Mouse (Mus musculus) heart, adult 2 months (tissue): ENCODE data around the gene Iqcf4. TPM values are rescaled to one million over a fixed set of nuclear protein-coding genes. Genes with fewer than 3 reads are reported as not detected.

ENCODE experiments used
- DNase-seq, 2 experiments: peaks; one replicate each; pipeline ENCODE4 v3.0.0; 2021
- H3K27ac ChIP-seq: fragments of 200-600 bp; 2 replicates; pipeline ENCODE4 v1.8.1; 2022
- H3K27me3 ChIP-seq: fragments of 200-500 bp; 2 replicates; pipeline ENCODE4 v1.6.1; 2012; ENCODE audit warnings: mild to moderate bottlenecking, low read length, inconsistent platforms, mixed read lengths; ENCODE audit not compliant: control insufficient read depth, insufficient read depth
- H3K36me3 ChIP-seq: fragments of 200-500 bp; 2 replicates; pipeline ENCODE4 v1.6.1; 2012; ENCODE audit warnings: low read length, inconsistent platforms; ENCODE audit not compliant: control insufficient read depth, insufficient read depth
- H3K4me1 ChIP-seq: fragments of 200-500 bp; 2 replicates; pipeline ENCODE4 v1.6.1; 2011; ENCODE audit warnings: low read length; ENCODE audit not compliant: control insufficient read depth, insufficient read depth
- H3K4me3 ChIP-seq: fragments of 200-600 bp; 2 replicates; pipeline ENCODE4 v1.8.1; 2022
- H3K79me2 ChIP-seq: fragments of 200-500 bp; replicated peaks from 2 replicates; pipeline ENCODE4 v1.6.1; 2012; ENCODE audit warnings: mild to moderate bottlenecking, inconsistent platforms, low read length, moderate library complexity, mixed read lengths; ENCODE audit not compliant: control insufficient read depth, insufficient read depth
- H3K9ac ChIP-seq: fragments of 200-500 bp; 2 replicates; pipeline ENCODE4 v1.6.1; 2012; ENCODE audit warnings: low read depth, mild to moderate bottlenecking, control low read depth, inconsistent platforms, low read length, mixed read lengths
- CTCF ChIP-seq: fragments of 200-600 bp; IDR thresholded peaks from 2 replicates; pipeline ENCODE4 v1.8.1; 2022; ENCODE audit warnings: antibody characterized with exemption, mild to moderate bottlenecking, moderate library complexity
- EP300 ChIP-seq: fragments of 200-500 bp; IDR thresholded peaks from 2 replicates; pipeline ENCODE4 v1.6.1; 2011; ENCODE audit warnings: low read depth, low read length, control low read depth; ENCODE audit not compliant: insufficient read depth
- POLR2A ChIP-seq: fragments of 200-500 bp; IDR thresholded peaks from 2 replicates; pipeline ENCODE4 v1.6.1; 2011; ENCODE audit warnings: mild to moderate bottlenecking, low read depth, low read length, control low read depth; ENCODE audit not compliant: insufficient read depth
- WGBS: fragments of 180-500 bp; shearing (Covaris S2); methylation state at CpG from one replicate; pipeline ENCODE4 v1.1.7; 2018; 5-methylcytosine and 5-hydroxymethylcytosine counted together
- intact Hi-C: fragments of 180-260 bp; cut with DNase I; formaldehyde crosslinking; loops from one replicate; pipeline ENCODE4 v1.15.1; 2025
- long read RNA-seq: library from polyadenylated mRNA; stranded (forward); transcript quantifications from one replicate; pipeline ENCODE4 v2.0.0, GENCODE M21; 2021
- polyA plus RNA-seq: library from polyadenylated mRNA; depleted of rRNA; stranded (reverse); fragments of >200 nt; gene quantifications from 2 replicates; pipeline ENCODE4 v1.2.3, GENCODE M21; 2012; rRNA removed
- total RNA-seq, 2 experiments: library from RNA; stranded (reverse); gene quantifications; 2 replicates each; pipeline ENCODE4 v1.2.3; 2021

Gene Iqcf4
- total RNA-seq = not detected
- polyA plus RNA-seq = not detected in 2 replicates
- long read RNA-seq = 0 reads

GRCm38 (mm10) chr9:106570896-106571295 lies at the start of gene Iqcf4:
Iqcf4 (minus strand) TSS chr9:106570996.
- intact Hi-C loops = no loop called here
- H3K9ac ChIP-seq = no peak within 1 kb of the TSS
- H3K27ac ChIP-seq = no peak within 1 kb of the TSS
- H3K36me3 ChIP-seq = no peaks in the 10 kb centered on the region
- no peak for DNase-seq
- H3K4me1 ChIP-seq = no peaks in the 10 kb centered on the region
- no peaks in the 10 kb centered on the region for H3K79me2 ChIP-seq
- TF ChIP-seq EP300 (no peak), CTCF (no peak), POLR2A (no peak)
- no peak within 1 kb of the TSS for H3K4me3 ChIP-seq
- WGBS = 81% methylated on average over 7 of the region's 7 CpGs
- no peaks in the 10 kb centered on the region for H3K27me3 ChIP-seq

GRCm38 (mm10) chr9:106617496-106617895 lies 46.7 kb upstream of the Iqcf4 start:
- Histone ChIP-seq H3K4me1 (no peaks in the 10 kb centered on the region), H3K9ac (no peak overlapping the region), H3K79me2 (no peaks in the 10 kb centered on the region), H3K27me3 (no peaks in the 10 kb centered on the region), H3K36me3 (no peaks in the 10 kb centered on the region), H3K4me3 (no peak overlapping the region), H3K27ac (no peak overlapping the region)
- DNase-seq = no peak
- no peak for TF ChIP-seq CTCF
- TF ChIP-seq EP300 = no peak
- no peak for TF ChIP-seq POLR2A
- WGBS = 77% methylated on average over 3 of the region's 3 CpGs
- intact Hi-C loops = no loop called here

DNA sequence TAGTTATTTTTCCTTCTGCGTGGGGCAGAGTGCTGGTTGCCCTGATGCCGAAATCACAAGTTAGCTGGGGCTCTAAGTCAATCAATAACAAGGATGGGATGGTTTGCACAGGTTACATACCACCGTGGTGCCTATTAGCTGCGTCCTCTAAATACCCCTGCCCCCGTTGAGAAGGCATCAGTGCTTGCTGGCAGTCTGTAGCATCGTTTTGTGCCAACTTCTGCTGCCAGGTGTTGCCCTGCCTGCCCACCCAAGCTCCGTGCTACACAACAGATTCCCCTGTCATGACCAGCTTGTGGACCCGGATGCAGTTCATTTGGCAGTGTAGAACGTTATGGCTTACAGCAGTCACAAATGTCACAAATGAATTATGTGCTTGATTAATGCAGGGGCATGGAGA lies 45.5 kb upstream of the Iqcf4 start:
- Histone ChIP-seq H3K27me3 (no peaks in the 10 kb centered on the region), H3K36me3 (no peaks in the 10 kb centered on the region), H3K4me3 (no peak overlapping the region), H3K79me2 (no peaks in the 10 kb centered on the region), H3K4me1 (no peaks in the 10 kb centered on the region), H3K27ac (no peak overlapping the region), H3K9ac (no peak overlapping the region)
- intact Hi-C loops = no loop called here
- no peak for TF ChIP-seq EP300
- no peak for TF ChIP-seq POLR2A
- 77% methylated on average over 9 of the region's 9 CpGs for WGBS
- no peak for DNase-seq

DNA sequence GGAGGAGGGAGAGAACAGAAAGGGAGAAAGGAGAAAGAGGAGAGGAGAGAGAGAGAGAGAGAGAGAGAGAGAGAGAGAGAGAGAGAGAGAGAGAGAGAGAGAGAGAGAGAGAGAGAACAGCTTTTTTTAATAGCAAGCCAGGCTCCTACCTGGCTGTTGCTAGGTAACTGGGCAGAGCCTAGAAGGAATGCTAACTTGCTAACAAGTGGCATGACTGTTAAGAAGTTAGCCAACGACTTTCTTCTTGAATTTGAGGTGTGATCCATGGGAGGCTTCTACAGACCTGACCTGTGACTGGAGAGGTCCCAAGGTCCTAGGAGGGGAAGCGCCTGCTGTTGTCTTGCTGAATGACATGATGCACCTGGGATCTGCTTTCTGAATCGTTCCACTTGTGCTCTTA lies 43.8 kb upstream of the Iqcf4 start:
- whole genome bisulfite sequencing = 42% methylated on average over 3 of the region's 3 CpGs
- Histone ChIP-seq H3K9ac (no peak overlapping the region), H3K4me1 (no peaks in the 10 kb centered on the region), H3K79me2 (no peaks in the 10 kb centered on the region), H3K4me3 (no peak overlapping the region), H3K27me3 (no peaks in the 10 kb centered on the region), H3K36me3 (no peaks in the 10 kb centered on the region), H3K27ac (no peak overlapping the region)
- intact Hi-C loops = no loop called here
- DNase-seq = no peak
- TF ChIP-seq EP300 = no peak
- TF ChIP-seq CTCF = no peak
- TF ChIP-seq POLR2A = no peak

- 52% methylated on average over 2 of the region's 2 CpGs for WGBS
- TF ChIP-seq EP300 (no peak), POLR2A (no peak), CTCF (no peak)
- no peak overlapping the region for H3K4me3 ChIP-seq
- no peak for DNase-seq
- intact Hi-C loops = no loop called here
- no peaks in the 10 kb centered on the region for H3K79me2 ChIP-seq
- H3K4me1 ChIP-seq = no peaks in the 10 kb centered on the region
- H3K9ac ChIP-seq = no peak overlapping the region
- no peaks in the 10 kb centered on the region for H3K36me3 ChIP-seq
- H3K27me3 ChIP-seq = no peaks in the 10 kb centered on the region
- H3K27ac ChIP-seq = no peak overlapping the region
Measured at GRCm38 (mm10) chr9:106613951-106614350, 43.2 kb upstream of the Iqcf4 start.

GRCm38 (mm10) chr9:106610727-106611126 lies 39.9 kb upstream of the Iqcf4 start:
- DNase-seq = no peak
- H3K27me3 ChIP-seq = no peaks in the 10 kb centered on the region
- H3K36me3 ChIP-seq = no peaks in the 10 kb centered on the region
- no peaks in the 10 kb centered on the region for H3K4me1 ChIP-seq
- no peak overlapping the region for H3K27ac ChIP-seq
- TF ChIP-seq EP300 (no peak), POLR2A (no peak), CTCF (no peak)
- no peak overlapping the region for H3K4me3 ChIP-seq
- H3K9ac ChIP-seq = no peak overlapping the region
- no peaks in the 10 kb centered on the region for H3K79me2 ChIP-seq
- WGBS = 86% methylated on average over 4 of the region's 4 CpGs
- intact Hi-C loops = no loop called here

GRCm38 (mm10) chr9:106600546-106600945 lies 29.8 kb upstream of the Iqcf4 start:
- WGBS = 21% methylated on average over 8 of the region's 8 CpGs
- DNase-seq = peak; percentile 5 to 30
- intact Hi-C loops = loop anchor here (5.0 kb wide), 1 partner anchor 217 kb away; no protein-coding TSS in a partner anchor

More at GRCm38 (mm10) chr9:106600546-106600945, 29.8 kb upstream of the Iqcf4 start:
- H3K4me1 ChIP-seq = no peaks in the 10 kb centered on the region
- TF ChIP-seq CTCF (peak; percentile 77), EP300 (no peak)
- H3K79me2 ChIP-seq = no peaks in the 10 kb centered on the region
- no peaks in the 10 kb centered on the region for H3K36me3 ChIP-seq
- no peak overlapping the region for H3K4me3 ChIP-seq
- H3K27me3 ChIP-seq = no peaks in the 10 kb centered on the region
- H3K9ac ChIP-seq = no peak overlapping the region
- no peak overlapping the region for H3K27ac ChIP-seq
